Mouse (Mus musculus) cerebellum, adult 8-10 months (tissue): ENCODE results near the gene Upk3bl.
"Not testable (repeated sequence)": the region's sequence is repeated elsewhere in the genome, so short reads cannot be mapped to it uniquely, and the experiment has no call there.

Experiments
- DNase-seq: peaks from one replicate; pipeline ENCODE4 v3.0.0; 2022

Upk3bl gene

DNA sequence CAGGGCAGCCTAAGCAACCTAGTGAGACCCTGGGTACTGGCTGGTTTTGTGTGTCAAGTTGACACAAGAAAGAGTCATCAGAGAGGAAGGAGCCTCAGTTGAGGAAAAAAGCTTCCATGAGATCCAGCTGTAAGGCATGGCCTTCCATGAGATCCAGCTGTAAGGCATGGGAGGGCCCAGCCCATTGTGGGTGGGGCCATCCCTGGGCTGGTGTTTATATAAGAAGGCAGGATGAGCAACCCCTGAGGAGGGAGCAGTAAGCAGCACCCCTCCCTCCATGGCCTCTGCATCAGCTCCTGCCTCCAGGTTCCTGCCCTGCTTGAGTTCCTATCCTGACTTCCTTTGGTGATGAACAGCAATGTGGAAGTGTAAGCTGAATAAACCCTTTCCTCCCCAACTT is 5.8 kb upstream of the Upk3bl start:
- DNase-seq = not testable (repeated sequence)

DNA sequence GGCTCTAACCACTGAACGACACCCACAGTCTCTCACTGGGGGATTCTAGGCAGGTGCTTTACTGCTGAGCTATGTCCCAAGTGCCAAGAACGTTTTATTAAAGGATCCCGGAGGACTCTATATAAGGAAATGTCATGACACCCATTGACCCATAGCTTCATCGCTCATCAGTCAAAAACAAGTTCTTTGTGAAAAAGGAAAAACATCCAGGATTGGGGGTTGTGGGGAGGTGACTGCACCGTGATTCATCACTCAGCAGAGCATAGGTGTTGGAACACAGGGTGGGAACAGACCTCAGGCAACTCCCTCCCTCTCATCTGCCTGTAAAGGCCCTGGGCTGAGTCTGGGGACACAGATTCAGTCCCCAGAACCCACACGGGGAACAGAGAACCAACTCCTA is 4.4 kb upstream of the Upk3bl start:
- no peak for DNase-seq

DNA sequence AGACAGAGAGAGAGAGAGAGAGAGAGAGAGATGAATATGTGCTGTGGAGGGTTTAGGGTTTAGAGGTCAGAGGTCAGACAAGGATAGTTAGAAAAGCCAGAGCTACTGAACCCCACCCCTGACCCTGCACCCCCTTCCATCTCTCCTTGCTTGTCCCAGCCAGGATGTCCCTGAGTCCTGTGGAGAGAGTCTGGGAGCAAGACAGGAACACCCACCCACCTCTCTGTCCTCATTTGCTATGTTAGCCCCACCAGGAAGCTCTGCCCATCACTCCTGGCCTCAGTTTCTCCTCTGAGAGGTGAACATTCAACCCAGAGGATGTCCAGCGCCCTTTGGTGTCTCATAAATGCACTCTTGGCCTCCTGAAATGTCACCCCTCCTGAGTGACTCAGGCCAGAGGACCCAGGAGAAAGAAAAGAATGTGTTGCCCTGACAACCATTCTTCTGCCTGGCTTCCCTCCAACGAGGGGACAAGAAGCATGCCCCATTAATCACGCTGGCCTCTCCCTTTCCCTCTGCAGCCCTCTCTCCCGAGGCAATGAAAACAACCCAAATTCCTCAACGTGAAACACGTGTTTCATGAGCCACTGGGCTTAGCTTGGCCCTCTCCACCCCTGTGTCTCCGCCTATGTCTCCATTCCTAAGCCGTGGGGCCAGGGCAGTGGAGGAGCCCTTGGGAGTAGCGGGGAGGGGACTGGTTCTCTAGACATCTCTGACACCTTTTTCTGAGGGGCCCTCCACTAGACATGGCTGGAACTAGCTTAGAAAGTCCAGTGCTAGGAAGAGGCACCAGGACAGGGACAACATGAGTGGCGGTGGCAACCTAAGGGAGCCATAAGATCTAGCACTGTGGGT is 2.8 kb upstream of the Upk3bl start:
- DNase-seq = no peak

DNA sequence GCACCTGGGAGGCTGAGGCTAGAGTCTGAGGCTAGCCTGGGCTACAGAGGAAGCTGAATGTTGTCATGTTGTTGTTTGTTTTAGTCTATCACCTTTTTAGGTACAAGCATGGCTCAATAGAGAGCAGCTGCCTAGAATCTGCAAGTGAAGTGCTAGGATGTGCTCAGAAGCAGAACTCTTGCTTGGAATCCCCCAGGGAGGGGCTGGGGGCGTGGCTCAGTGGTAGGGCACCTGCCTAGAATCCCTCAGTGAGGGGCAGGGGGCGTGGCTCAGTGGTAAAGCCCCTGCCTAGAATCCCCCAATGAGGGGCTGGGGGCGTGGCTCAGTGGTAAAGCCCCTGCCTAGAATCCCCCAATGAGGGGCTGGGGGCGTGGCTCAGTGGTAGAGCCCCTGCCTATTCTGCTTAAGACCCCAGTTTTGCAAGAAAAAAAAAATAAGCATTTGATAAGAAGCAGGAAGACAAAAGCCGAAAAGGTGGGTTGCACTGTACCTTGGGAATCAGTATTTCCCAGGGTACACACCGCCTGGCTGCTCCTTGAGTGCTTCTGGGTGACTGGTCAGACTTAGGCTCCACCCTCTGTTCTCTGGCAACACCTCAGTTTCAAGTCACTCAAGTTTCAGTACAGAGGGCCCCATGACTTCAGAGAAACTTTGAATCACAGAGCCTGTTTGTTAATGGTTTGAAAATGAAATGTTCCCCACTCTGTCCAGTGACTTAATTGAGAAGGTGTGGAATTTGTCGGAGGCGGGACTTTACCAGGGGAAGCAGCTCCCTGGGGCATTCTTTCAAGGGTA is 1.2 kb upstream of the Upk3bl start:
- no peak for DNase-seq

DNA sequence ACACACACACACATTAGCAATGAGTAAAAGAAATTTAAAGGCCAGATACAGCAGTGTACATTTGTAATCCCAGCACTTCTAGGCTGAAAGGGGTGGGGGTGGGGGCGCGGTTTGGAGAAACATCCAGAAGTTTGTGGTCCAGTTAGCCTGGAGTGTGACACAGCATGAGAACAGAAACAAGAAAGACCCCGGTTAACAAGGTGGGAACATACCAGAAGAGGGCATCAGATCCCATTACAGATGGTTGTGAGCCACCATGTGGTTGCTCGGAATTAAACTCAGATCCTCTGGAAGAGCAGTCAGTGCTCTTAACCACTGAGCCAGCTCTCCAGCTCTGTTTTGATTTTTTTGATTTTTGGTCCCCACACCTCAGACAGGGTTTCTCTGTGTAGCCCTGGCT is 1.8 kb downstream of the Upk3bl start:
- DNase-seq = no peak

DNA sequence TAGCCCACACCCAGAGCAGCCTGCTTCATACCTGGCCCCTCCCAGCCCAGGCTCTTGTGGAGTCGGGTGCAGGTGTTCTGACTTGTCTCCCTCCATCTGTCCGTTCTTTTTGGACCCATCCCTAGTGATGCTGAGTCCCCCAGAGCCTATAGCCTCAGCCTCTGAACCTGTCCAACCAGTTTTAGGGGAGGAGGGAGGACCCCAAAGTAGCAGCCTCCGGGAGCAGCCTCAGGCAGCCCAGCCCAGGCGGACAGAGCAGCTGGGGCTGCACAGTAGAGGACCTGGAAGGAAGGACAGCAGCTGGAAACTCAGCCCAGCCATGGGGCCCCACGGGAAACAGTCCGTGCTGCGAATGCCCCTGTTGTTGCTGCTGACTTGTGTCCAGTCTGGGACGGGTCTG is 2.8 kb downstream of the Upk3bl start:
- DNase-seq = no peak

DNA sequence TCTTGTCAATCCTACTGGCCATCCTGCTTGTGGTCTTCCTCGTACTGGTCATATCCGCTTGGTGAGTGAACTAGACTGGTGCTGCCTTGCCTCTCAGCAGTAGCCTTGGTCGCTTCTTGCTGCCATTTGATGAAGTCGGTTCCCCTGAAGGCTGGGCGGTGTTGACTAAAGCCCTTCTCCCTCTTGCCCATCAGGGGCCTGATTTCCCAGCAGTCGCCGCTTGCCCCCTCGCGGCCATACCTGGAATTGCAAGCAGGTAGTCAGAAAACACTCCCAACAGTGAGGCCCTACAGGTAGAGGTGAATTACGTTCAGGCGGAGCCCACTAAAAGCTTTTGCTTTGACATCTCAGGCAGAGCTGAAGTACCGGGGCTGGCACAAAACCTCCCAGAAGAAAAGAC is 7.3 kb downstream of the Upk3bl start:
- DNase-seq = peak; percentile 57

DNA sequence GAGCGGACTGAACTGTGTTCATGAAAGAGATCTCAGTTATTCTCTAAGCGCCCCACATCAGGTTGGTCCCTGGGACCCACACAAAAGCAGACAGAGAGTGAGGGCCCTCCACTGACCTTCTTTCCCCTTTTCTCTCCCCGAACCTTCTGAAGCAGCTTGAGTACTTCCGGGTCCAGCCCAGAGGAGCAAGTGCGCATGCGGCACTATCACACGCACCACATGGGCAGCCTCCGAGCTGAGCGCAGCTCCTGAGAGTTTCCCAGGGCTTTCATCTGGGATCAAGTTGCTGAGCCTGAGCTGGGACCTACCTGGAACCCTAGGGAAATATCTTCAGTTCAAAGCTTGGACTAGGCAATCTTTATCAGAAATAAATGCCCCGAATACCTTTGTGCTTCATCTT is 9.6 kb downstream of the Upk3bl start:
- DNase-seq = no peak

DNA sequence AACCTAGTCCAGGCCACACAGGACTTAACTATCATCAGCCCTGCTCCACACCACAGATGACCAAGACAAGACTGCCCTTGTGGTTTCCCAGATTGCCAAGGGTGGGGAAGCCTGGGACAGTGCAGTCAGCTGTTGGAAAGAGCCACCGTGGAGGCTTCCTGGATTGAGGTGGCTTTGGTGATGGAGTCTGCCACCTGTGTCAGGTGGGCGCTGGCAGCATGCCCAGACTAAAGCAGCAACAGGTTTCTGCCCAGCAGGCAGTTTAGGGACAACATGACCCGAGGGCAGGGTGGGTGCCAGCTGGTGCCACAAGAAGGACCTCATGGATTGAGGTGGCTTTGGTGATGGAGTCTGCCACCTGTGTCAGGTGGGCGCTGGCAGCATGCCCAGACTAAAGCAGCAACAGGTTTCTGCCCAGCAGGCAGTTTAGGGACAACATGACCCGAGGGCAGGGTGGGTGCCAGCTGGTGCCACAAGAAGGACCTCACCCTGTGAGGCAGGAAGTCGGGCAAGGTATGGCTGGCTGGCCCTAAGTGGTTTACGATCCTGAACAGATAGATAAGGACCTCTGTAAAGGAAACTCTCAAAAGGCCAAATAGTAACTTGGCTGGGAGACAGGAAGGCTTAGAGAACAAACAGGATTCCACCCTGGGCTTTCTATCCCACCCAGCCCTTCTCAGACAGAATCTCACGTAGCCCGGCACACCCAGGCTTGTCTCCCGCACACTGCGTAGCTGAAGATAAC is 12.3 kb downstream of the Upk3bl start:
- not testable (repeated sequence) for DNase-seq

DNA sequence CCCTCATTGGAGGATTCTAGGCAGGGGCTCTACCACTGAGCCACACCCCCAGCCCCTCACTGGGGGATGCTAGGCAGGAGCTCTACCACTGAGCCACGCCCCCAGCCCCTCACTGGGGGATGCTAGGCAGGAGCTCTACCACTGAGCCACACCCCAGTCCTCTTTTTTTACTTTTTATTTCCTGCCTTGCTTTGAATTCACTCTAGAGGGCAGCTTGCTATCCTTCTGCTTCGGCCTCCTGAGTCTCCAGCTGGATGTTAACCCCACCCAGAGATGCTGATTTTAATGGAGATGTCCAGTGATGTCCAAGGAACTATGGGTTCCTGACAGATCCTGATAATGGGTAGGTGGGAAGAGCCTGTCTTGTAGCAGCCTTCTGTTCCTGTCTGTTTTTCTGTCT is 15.1 kb downstream of the Upk3bl start:
- no peak for DNase-seq

DNA sequence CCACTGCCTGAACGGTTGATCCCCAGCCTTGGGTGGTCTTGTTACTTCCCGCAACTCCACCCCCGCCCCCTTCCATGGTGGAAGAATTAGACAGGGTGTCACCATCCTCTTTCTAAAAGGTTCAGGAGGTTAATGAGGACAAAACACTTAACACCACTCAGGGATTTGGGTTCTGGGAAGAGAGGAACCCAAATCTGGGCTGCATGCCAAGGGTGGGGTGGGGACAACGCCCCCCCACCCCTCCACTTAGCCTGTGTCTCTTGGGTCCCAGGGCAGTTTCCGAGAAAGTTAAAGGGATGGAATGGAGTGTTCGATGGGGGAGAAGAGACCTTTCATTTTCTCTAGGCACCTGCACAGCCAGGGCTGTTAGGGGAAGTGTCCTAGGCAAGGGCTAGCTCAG is 18.8 kb downstream of the Upk3bl start:
- no peak for DNase-seq

DNA sequence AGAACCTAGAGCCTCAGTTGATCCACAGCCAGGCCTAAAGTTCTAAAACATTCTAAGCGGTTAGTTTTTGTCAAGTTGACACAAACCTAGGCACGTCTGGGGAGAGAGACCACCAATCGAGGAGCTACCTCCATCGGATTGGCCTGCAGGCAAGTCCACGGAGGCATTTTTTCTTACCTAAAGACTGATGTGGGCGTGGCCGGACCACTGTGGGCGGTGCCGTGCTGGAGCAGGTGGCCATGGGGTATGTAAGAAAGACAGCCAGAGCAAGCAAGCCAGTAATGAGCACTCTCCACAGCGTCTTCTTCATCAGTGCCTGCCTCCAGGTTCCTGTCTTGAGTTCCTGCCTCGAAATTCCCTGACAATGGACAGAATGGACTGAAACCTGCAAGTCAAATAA is 19.2 kb downstream of the Upk3bl start:
- DNase-seq = no peak

DNA sequence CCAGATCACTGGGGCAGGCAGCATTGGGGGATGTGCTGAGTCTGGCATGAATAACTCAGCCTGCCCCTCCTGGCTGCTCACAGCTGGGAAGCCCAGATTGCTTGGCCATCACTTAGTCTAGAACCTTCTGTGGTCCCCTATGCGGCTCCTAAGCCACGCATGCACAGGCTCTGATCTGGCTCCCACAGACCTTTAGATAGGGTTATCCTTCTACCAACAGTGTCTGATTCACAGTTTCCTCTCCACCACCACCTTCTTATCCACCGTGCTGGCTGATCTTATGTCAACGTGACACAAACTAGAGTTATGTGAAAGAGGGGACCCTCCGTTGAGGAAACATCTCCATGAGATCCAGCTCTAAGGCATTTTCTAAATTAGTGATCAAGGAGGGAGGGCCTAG is 20.8 kb downstream of the Upk3bl start:
- no peak for DNase-seq

DNA sequence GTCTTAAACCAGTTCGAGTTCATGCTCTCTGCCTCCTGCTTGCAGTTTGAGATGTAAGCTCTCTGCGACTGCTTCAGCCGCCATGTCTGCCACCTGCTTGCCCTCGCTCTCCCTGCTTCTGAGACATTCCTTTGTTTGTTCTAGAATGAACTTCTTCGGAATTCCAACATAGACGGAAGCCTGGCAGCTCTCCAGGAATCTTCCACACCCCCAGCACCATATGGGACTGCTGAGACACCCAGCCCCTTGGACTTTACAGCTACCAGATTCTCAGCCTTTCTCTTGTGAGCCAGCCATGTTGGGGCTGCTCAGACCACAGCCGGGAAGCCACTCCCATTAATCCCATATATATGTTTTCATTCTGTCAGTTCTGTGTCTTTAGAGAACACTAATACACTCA is 22.0 kb downstream of the Upk3bl start:
- DNase-seq = no peak

DNA sequence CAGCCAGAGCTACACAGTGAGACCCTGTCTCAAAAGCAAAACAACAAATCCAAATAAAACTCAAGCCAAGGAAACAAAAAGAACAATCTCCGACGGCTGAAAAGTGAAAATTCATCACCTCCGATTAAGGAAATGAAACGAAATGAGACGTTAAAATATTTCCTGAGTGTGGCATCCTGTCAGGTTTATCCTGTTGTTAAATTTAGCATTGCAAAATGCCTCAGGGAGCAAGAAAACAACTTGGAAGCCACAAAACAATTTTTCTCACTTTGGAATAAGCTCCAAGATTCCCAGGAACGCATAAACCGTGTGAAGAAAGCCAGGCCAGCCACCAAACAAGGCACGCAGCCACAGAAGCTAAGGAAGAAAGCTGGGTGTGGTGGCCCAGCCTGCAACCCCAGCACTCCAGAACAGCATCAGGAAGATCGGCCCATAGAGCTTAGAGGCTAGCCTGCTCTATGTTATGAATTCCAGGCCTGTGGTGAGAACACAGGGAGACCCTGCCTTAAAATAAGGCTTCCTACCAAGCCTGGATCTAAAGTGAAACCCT is 22.8 kb downstream of the Upk3bl start:
- DNase-seq = no peak

DNA sequence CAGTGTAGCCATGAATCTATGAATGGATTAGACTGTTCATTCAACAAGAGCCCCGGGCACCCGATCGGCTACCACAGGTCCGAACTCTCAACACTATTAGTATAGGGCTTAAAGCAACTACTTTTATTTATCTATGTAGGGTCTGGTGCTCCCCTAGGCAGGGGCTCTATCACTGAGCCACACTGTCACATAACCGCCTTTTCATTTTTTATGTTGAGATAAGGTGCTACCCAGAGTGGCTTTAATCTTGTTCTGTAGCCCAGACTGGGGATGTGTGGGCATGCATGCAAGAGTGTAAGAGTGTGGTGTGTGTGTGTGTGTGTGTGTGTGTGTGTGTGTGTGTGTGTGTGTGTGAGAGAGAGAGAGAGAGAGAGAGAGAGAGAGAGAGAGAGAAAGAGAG is 23.8 kb downstream of the Upk3bl start:
- DNase-seq = no peak

DNA sequence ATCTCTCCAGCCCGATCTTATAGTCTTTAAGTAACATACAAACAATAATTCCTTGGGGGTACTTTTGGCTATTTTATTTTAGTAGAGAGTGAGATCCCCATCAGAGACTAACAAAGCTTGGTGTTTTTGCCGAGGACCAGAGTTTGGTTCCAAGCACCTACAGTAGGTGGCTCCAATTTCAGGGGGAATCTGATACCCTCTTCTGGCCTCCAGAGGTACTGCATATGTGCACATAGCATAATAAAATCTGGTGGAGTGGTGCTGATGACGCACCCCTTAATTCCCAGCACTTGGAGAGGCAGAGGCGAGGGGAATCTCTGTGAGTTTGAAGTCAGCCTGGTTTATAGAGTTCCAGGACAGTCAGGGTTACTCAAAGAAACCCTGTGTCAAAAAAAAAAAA is 28.1 kb downstream of the Upk3bl start:
- DNase-seq = no peak

DNA sequence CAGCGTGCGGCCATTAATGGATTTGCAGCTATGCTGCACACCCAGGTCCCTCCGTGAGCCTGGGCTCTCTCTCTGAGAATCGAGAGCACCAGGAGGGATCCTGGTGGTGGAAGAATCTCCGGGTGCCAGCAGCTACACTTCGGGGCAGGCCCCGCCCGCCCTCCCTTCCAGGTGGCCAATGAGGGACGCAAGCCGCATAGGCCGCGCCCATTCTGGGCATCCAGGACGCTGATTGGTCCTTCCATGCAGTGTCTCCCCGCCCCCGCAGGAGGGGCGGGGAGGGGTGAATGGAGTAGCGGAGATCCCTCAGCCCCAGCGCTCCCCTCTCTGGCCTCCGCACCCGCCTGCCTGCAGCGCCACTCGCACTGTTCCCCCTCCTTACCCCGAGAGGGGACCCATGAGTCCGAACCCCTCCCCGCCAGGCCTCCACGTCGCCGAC is 29.4 kb downstream of the Upk3bl start, which contains the start of gene Rasa4:
Gene Rasa4 (plus strand): TSS at position 248 of the 439 bp plus-strand sequence.
- peak; percentile 92 for DNase-seq

DNA sequence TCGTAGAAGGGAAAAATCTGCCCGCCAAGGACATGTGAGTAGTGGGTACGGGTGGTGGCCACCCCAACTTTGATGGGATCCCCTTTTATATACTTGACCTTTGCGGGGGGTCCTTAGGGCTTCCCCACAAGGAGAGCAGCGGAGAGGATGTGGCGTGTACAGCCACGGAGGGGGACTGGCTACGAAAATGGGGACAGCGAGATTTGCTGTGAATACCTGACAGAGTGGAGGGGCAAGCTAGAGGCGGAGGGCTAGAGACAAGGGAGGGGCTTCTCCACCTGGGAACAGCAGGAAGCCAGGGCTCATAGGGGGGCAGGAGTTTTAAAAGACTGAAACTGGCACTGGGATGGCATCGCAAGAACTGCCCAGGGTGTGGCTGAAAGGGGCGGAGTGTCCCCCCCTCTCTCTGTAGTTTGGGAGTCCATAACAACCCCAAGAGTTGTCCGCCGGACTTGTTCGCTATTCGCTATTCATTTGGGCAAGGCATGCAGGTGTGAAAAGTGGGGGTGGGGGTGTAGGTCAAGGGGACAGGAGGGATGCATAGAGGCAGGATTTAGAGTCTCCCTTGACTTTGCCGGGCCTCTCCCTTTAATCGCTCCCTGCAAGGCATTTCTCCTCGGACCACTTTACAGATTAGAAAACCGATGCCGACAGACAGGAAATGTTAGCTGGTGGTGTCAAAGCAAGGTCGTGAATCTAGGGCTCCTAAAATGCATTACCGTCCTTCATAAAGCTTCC is 30.0 kb downstream of the Upk3bl start:
- DNase-seq = no peak

DNA sequence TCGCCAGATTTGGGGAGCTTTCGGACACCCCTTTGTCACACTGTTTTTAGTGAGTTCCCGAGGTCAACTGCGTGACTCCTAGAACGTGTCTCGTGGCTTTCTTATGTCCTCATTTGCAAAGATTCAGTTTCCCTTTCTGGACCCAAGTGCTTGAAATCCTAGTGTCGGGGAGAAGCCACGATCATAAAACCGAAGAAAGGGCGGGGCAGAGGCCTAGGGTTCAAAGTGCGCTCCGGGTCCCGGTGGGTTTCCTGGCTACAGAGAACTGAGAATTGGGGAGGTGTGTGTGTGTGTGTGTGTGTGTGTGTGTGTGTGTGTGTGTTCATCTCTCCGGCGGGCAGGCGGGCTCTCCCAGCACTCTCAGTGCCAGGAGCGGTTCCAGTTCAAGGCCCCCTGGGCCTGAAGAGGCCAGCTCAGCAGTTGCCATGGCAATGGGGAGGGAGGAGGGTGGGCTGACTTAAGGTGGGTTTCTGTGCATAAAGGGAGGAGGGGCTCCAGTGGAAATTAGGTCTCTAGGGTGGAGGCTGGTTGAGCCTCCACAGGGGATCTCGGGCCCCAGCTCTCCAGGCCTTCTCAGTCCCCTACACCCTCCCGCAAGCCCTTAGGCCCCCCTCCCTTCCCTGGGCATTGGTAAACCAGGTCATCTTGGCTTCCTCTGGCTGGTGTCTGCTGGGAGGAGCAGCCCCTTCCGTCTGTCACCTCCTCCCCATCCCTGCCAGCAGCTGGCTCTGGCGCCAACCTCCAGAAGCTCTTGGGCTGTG is 30.8 kb downstream of the Upk3bl start:
- peak; percentile 54 for DNase-seq

DNA sequence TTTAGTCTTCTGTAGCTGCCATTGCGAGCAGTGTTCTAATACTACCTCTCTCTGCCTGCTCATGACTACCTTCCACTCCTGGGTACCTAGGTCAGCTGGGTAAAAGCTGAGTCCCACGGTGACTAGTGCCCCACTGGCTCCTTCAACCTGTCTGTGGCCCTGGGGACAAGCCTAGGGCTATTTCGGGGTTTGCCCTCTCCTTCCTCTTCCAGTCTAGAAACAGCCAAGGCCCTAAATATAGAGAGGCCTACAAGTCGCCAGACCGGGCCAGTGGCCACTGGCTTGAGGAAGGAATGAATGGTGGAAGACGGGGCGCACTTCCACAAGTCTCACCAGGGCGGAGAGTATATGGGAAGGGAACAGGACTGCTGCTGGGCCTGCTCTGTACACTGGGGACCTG is 32.0 kb downstream of the Upk3bl start:
- DNase-seq = no peak
